Mouse (Mus musculus): ENCODE results near the gene Slc19a2. TPM values are rescaled to one million over a fixed set of nuclear protein-coding genes. Genes with fewer than 3 reads are reported as not detected.

Slc19a2 gene
- polyA plus RNA-seq (2014; fragmentation: Illumina TruSeq; extraction: RNeasy Lipid Tissue Mini Kit (QIAGEN cat#74804); ENCODE audit: low read depth, low replicate concordance) = 50.6 TPM

DNA sequence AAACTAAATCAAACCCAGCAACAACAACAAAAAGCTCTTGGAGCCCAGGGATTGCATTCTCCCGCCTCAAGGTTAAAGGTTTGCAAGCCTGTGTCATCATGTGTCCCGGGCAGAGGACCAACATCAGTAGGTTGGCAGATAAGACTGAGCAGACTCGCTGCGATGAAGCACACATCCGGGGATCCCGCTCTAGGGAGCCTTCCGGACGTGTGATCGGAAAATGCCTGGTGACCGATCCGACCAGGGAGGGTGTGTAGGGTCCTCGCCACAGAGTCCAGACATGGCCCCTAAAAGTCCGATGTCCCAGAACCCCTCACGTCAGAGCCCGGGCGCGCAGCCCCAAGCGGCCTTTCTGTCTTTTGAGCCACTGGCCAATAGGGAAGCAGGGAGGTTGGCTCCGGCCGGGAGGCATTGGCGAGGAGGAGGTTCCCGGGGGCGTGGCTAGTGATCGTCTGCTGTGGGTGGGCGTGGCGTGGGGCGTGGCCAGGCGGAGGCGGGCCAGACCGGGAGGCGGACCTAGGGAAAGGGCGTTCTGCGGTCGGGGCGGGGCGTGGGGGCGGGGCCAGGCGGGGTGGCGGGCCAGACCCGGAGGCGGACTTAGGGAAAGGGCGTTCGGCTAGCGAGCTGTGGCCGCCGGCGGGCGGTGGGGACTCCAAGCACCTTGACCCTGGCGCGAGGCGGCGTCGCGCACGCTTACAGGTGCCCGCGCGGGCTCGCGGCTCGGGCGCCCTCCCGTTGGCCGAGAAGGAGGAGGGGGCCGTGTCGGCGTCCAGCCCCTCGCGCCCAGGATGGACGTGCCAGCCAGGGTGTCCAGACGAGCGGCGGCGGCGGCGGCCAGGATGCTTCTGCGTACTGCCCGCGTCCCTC is at the start of gene Slc19a2:
Slc19a2 (plus strand) TSS at position 582 of the 867 bp plus-strand sequence.

DNA sequence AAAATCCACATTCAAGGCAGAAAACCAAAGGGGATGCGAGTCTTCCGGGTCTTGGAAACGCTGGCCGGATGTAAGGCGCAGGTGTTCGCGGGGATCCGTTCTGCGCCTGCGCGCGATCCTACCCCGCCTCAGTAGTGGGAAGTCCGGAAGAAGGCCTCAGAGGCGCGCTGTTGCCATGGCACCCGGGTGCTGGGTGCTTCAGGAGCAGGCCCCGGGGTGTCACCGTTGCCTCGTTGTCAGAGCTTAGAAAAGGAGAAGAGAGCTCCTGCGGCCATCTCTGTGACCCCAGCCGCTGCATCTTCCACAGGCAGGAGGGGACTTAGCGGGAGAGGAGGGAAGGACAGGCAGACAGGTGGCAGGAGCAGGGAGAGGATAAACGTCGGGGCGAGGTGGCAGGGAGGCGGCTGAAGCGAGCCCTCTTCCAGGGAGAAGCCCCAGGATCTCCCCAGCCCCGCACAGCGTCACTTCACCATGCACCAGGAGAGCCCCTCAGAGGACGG is 26.7 kb downstream of the Slc19a2 start, which contains the start of gene Ccdc181:
Ccdc181 (plus strand) TSS at position 131 of the 500 bp plus-strand sequence.

DNA sequence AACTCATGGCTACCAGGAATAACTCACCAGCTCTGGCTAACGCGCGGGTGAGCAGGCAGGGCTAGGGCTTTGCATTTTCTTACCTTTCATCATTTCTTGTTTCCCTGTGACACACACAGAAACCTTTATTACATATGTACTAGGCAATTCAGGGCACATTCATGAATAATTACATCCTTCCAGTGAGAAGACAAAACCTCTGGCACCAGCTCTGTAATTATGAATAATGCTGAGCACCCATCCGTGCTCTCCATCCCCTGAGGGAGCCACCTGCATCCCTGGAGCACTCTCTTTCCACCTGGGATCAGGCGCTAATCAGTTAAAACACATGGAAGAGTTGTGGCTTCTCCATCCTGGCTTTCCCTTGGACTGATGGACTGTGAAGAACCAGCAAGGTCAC is 55.0 kb downstream of the Slc19a2 start, which contains the start of gene Nme7:
Nme7 (plus strand) TSS at position 301 of the 400 bp plus-strand sequence.

DNA sequence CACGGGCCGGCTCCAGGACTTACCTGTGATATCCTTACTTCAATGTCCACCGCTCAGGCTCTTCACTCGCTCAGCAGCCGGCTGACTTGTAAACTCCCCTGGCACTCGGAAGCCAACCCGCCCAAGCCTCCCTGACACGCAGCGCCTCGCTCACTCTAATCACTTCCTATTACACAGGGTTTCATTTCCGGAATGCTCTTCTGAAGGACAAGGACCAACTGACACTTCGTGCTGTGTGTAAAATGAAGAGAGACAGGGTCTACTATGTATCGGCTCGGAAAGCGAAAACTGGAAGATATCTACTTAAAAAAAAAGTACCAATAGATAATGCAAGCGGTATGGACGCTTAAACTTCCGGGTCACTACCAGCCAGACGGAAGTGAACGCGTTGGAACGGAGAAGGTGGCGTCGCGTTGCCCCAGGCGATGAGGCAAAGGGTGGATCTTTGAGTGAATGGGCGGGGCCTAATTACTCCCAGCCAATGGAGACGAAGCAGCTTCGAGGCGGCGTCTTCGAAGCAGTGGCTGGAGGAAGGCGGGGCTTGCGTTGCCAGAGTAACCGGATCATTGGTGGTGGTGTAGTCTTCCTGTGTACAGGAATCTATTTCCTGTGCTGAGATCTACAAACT is 58.4 kb downstream of the Slc19a2 start, which contains the start of gene Blzf1:
Blzf1 (minus strand) TSS at position 366 of the 628 bp plus-strand sequence.

Other genes with a start within 250 kb of the Slc19a2 start
- 1.8 TPM for gene Sele, start 200.8 kb upstream of the Slc19a2 start, polyA plus RNA-seq (2014; fragmentation: Illumina TruSeq; extraction: RNeasy Lipid Tissue Mini Kit (QIAGEN cat#74804); ENCODE audit: low read depth, low replicate concordance)
- gene Sell, start 187.1 kb upstream of the Slc19a2 start, polyA plus RNA-seq (2014; fragmentation: Illumina TruSeq; extraction: RNeasy Lipid Tissue Mini Kit (QIAGEN cat#74804); ENCODE audit: low read depth, low replicate concordance) = 3.9 TPM
- 0.58 TPM for gene Selp, start 133.8 kb upstream of the Slc19a2 start, polyA plus RNA-seq (2014; fragmentation: Illumina TruSeq; extraction: RNeasy Lipid Tissue Mini Kit (QIAGEN cat#74804); ENCODE audit: low read depth, low replicate concordance)
- 1.7 TPM for gene F5, start 97.2 kb upstream of the Slc19a2 start, polyA plus RNA-seq (2014; fragmentation: Illumina TruSeq; extraction: RNeasy Lipid Tissue Mini Kit (QIAGEN cat#74804); ENCODE audit: low read depth, low replicate concordance)
- 23.7 TPM for gene Ccdc181, start 26.5 kb downstream of the Slc19a2 start, polyA plus RNA-seq (2014; fragmentation: Illumina TruSeq; extraction: RNeasy Lipid Tissue Mini Kit (QIAGEN cat#74804); ENCODE audit: low read depth, low replicate concordance)
- gene Nme7, start 55.1 kb downstream of the Slc19a2 start, polyA plus RNA-seq (2014; fragmentation: Illumina TruSeq; extraction: RNeasy Lipid Tissue Mini Kit (QIAGEN cat#74804); ENCODE audit: low read depth, low replicate concordance) = 34.2 TPM
- gene Blzf1, start 58.4 kb downstream of the Slc19a2 start, polyA plus RNA-seq (2014; fragmentation: Illumina TruSeq; extraction: RNeasy Lipid Tissue Mini Kit (QIAGEN cat#74804); ENCODE audit: low read depth, low replicate concordance) = 53.9 TPM
- 163 TPM for gene Atp1b1, start 209.3 kb downstream of the Slc19a2 start, polyA plus RNA-seq (2014; fragmentation: Illumina TruSeq; extraction: RNeasy Lipid Tissue Mini Kit (QIAGEN cat#74804); ENCODE audit: low read depth, low replicate concordance)

All from adrenal gland, adult 10 weeks (tissue).